Mouse (Mus musculus): ENCODE measurements around the gene Sox5.

Sox5 gene

DNA sequence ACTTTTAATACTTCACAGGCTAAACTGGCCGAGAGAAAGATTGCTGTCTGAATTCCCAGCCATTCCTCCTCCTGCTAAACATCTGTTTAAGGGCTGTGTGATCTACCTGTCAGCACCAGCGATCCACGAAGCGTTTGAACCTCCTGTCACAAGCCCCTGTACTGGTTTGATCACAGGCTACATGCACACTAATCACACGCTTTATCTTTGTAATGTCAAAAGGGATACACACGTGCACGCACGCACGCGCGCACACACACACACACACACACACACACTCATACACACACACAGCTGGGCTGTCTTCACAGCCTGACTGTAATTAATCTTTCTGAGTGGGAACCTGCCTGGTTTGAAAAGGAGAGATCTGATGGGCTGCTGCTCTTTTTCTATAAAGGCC, 784.2 kb downstream of the Sox5 start:
- no peak for DNase-seq (ENCODE audit: extremely low read depth, low read depth, low spot score)

DNA sequence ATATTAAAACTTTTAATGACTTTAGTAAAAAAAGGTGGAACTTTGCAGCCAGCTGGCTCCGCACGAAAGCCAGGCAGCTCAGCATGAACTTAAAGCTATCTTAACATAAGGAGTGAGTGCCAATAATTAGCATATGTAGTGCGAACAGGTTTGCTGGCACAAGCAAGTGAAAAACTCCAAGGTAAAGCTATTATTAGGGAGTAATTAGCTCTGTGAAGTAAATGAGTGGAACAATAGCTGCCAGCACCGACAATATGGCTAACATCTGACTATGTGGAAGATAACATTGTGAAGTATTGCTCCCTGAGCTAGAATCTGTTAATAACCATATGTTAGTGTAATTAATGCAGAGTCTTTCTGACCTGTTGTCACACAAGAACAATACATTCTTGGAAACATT, 786.7 kb downstream of the Sox5 start:
- no peak for DNase-seq (ENCODE audit: extremely low read depth, low read depth, low spot score)

DNA sequence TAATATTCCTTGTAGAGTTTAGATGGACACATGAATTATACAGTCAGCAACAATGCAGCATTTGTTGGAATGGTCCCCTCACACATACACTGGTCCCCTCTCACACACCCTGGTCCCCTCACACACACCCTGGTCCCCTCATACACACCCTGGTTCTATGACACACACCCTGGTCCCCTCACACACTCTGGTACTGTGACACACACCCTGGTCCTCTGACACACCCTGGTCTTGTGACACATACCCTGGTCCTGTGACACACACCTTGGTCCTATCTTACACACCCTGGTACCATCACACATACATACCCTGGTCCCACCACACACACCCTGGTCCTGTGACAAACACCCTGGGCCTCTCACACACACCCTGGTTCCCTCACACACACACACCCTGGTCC, 794.2 kb downstream of the Sox5 start:
- DNase-seq (ENCODE audit: extremely low read depth, low read depth, low spot score), result no peak

DNA sequence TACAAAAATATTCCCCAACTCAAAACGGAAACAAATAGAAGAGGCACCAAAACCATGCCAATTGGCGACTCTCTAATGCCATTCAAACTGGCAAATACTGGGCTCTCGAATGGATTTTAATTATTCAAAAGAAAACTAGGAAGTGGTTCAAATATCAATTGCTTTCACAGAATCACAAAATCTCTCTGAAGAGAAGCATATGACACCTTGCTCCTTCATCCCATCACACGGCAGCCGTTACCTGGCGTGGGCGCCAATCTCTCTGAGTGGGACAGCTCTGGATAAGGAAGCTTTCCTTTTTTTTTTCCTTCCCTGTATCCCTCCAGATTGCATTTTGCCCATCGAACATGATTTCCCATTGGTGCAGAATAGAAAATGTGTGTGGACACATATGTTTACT, 801.6 kb downstream of the Sox5 start:
- DNase-seq (ENCODE audit: extremely low read depth, low read depth, low spot score), result no peak

DNA sequence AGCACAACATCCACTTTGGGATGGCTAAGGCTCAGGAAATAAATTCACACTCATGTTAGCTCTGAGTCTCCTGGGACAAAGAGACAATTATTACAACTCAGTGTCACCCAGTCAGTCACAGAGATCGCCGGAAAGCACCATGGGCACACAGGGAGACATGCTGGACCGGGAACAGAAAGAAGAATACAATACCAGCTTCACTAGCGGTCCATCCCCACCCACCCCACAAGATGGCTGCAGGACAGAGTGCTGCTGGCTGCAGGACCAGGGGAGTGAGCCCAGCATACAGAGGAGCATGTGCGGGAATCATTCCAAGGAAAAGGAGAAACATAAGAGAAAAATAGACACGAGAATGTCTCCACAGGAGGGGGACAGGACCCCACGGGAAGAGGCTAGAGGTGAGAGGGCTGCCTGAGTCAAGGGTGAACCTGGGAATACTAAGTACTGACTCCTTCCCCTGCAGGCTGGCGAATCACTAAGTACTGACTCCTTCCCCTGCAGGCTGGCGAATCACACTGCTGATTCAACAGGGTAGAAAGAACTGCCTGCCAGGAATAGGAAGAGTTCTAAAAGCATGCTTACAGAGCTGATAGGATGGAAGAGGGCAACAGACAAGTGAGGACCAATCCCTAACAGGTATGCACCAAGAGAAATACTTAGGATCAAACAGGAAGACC, 813.9 kb downstream of the Sox5 start:
- DNase-seq (ENCODE audit: extremely low read depth, low read depth, low spot score), result no peak

GRCm38 (mm10) chr6:143960487-143960886, 821.3 kb downstream of the Sox5 start:
- no peak for DNase-seq (ENCODE audit: extremely low read depth, low read depth, low spot score)

- DNase-seq (ENCODE audit: extremely low read depth, low read depth, low spot score), result no peak
Observed at GRCm38 (mm10) chr6:143960081-143960480, 821.7 kb downstream of the Sox5 start.

- DNase-seq (ENCODE audit: extremely low read depth, low read depth, low spot score), result no peak
Observed at GRCm38 (mm10) chr6:143958372-143958771, 823.4 kb downstream of the Sox5 start.

DNA sequence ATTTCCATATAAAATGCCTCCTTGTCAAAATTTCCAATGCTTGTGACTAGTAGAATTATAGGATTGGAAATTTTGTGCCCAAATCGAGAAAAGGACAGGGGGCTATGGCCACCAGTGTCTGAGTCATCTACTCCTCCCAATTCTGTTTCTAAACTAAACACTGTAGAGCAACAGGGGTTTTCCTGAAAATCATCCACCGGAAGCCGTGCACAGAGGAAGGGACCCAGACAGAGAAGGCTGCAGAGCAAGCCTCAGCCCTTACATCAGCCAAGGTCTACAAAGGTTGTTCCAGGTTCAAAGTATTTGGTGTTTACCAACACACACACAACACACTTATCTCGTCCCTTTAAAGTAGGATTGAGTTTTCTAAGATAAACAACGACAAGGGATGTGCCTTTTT, 824.7 kb downstream of the Sox5 start:
- no peak for DNase-seq (ENCODE audit: extremely low read depth, low read depth, low spot score)

DNA sequence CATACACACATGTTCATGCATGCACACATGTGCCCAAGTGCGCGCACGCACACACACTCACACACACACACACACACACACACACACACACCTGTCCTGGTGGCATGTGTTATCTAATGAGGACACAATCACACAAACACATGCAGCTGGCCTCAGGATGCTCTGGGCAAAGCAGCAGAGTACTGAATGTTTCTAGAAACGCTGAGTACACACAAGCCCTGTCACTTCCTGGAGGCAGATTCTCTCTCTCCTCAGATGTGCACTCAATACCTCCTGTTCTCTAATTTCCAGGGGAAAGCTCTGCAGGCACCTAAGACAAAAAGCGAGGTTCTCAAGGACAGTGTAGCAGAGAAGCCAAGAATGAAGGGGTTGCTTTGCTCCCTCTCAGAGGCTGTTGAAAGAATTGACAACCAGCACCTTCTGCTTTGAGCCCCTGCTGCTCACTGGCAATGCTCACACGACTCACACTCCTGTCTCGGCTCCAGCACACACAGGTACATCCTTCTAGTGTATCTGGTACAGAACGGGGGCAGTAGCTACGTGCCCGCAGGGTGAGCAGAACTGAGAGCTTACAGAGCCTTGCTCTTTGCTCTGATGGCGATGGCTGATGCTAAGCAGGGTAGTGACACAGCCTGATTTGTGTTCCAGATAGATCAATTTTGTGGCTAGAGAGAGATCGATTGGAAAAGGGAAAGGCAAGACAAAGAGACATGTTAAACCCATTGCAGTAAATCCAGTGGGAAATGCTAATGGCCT, 833.0 kb downstream of the Sox5 start:
- no peak for DNase-seq (ENCODE audit: extremely low read depth, low read depth, low spot score)

DNA sequence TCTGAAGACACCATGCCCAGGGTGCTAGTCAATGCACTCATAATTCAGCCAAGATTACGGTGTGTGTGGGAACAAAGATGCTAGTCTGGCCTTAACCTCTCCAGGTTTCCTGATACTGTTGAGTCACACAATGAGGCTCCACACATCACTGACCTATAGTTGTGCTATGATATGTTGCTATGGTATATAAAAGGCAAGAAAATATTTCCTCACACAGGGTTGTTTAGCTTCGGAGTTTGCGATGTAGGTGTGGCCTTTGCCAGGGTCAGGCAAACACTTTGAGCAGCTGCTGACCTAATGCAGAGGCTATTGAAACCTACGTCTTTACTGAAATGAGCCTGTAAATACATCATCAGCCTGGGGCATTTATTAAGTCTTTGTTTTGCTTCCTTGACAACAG, 833.7 kb downstream of the Sox5 start:
- no peak for DNase-seq (ENCODE audit: extremely low read depth, low read depth, low spot score)

DNA sequence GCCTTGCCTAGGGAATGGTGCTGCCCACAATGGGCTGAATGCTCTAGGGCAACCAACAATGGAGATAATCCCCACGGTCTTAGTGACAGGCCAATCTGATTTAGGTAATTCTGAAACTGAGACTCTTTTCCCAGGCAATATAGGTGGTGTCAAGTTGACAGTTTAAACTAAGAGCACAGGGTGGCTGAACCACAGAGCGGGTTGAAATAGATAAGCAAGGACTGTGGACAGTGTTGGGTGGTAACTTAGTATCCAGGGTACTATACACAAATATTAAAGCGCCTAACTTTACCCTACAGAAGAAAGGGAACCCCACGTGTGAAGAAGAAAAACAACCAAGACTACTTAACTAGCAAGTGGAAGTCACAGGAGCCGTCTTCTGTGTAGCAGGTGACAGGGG, 838.7 kb downstream of the Sox5 start:
- no peak for DNase-seq (ENCODE audit: extremely low read depth, low read depth, low spot score)

DNA sequence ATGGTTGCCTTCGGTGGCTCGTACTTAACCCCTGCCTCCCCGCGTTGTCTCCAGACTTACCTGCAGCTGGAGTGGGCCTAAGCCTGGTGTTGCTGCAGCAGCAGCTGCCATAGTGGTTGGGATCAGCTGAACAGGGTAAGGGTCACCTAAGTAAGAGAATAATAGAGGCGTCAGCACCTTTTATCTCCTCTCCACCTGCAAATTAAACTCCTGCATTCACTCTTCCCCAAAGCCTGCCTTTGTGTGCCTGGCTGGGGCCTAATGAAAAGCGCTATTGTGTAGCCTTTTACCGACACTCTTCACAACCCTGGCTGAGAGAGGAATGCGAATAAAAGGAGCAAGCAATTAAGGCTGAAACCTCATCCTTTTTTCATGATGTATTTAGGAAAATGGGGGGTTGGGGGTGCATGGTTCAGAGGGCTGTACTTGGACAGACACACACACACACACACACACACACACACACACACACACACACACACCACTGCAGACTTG, 840.4 kb downstream of the Sox5 start:
- DNase-seq (ENCODE audit: extremely low read depth, low read depth, low spot score), result no peak

- DNase-seq (ENCODE audit: extremely low read depth, low read depth, low spot score), result no peak
Observed at GRCm38 (mm10) chr6:143923146-143923545, 858.6 kb downstream of the Sox5 start.

DNA sequence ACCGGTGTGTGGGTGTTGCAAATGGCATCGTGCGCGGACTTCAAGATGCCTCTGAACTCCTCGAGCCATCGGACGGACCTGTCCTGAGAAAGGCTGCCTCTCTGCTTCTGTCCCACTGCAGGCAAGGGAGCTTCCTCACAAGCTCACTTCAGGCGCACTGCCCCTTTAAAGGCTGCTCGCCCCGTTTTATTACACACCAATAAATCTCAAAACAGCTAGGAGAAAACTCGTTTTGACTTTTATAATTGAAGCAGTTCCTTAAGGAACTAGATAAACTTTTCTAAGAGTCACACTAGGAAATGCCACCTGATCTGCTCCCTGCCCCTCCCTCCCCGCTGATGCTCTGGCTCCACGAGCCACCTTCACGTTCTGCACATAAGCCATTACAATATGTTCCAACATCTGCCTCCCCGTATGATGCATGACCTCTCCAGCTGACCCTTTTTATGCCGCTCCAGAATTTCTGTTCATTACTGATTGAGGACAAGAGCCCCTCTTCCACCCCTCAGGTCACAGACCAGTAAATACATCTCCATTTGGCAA, 863.3 kb downstream of the Sox5 start:
- no peak for DNase-seq (ENCODE audit: extremely low read depth, low read depth, low spot score)

GRCm38 (mm10) chr6:143916152-143916735, 865.5 kb downstream of the Sox5 start:
- no peak for DNase-seq (ENCODE audit: extremely low read depth, low read depth, low spot score)

DNA sequence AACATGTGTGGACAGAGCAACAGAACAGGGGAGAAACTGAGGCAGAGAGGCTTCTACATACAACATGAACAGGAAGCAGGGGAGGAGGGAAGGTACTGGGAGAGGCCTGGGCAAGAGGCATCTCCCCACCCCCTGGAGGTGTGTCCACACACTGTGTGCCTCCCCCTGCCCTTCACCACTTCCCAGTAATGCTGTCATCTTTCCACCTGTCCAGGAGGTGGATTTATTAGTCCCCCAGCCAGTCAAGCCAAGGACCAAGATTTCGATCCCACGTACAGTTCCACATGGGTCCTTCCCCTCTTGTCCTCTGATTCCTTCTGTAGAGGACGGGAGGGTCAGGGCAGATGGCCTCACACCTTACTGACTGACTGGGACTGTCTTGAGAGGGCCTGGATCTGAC, 866.1 kb downstream of the Sox5 start:
- no peak for DNase-seq (ENCODE audit: extremely low read depth, low read depth, low spot score)

GRCm38 (mm10) chr6:143912316-143912715, 869.5 kb downstream of the Sox5 start:
- no peak for DNase-seq (ENCODE audit: extremely low read depth, low read depth, low spot score)

GRCm38 (mm10) chr6:143904693-143905031, 877.1 kb downstream of the Sox5 start:
- no peak for DNase-seq (ENCODE audit: extremely low read depth, low read depth, low spot score)

- DNase-seq (ENCODE audit: extremely low read depth, low read depth, low spot score), result no peak
Observed at GRCm38 (mm10) chr6:143903981-143904692, 877.6 kb downstream of the Sox5 start.

GRCm38 (mm10) chr6:143900871-143901270, 880.9 kb downstream of the Sox5 start:
- DNase-seq (ENCODE audit: extremely low read depth, low read depth, low spot score), result no peak
